Mouse (Mus musculus): ENCODE measurements around the gene Arhgap15. TPM values are rescaled to one million over a fixed set of nuclear protein-coding genes. Genes with fewer than 3 reads are reported as not detected.

Arhgap15 gene
- polyA plus RNA-seq, 1 experiment from 2014 or later = 0.88 TPM

GRCm38 (mm10) chr2:44241657-44242454 is 493.2 kb downstream of the Arhgap15 start:
- Histone ChIP-seq H3K4me2 (replicated peaks; ENCODE audit: low read depth, low read length) (no peak overlapping the region), H3K27me3 (ENCODE audit: control insufficient read depth, insufficient read depth, low read length) (no peaks in the 10 kb centered on the region), H3K4me1 (ENCODE audit: control insufficient read depth, insufficient read depth, low read length) (no peaks in the 10 kb centered on the region), H3K9me3 (ENCODE audit: control insufficient read depth, low read depth, low read length) (no peaks in the 10 kb centered on the region), H3K36me3 (ENCODE audit: control insufficient read depth, insufficient read depth, low read length) (no peaks in the 10 kb centered on the region), H3K27ac (ENCODE audit: low read length) (no peak overlapping the region), H3K4me3 (ENCODE audit: low read depth, low read length) (no peak overlapping the region), H3K9ac (replicated peaks; ENCODE audit: low read depth, low read length) (no peak overlapping the region)
- WGBS = 66% methylated on average over 7 of the region's 7 CpGs
- no peak for ATAC-seq (ENCODE audit: insufficient number of reproducible peaks, insufficient read depth, low FRiP score, low read depth)

GRCm38 (mm10) chr2:44242628-44243255 is 494.1 kb downstream of the Arhgap15 start:
- no peak overlapping the region for H3K9ac ChIP-seq (replicated peaks; ENCODE audit: low read depth, low read length)
- H3K36me3 ChIP-seq (ENCODE audit: control insufficient read depth, insufficient read depth, low read length) = no peaks in the 10 kb centered on the region
- no peaks in the 10 kb centered on the region for H3K27me3 ChIP-seq (ENCODE audit: control insufficient read depth, insufficient read depth, low read length)
- H3K9me3 ChIP-seq (ENCODE audit: control insufficient read depth, low read depth, low read length) = no peaks in the 10 kb centered on the region
- no peak overlapping the region for H3K27ac ChIP-seq (ENCODE audit: low read length)
- no peaks in the 10 kb centered on the region for H3K4me1 ChIP-seq (ENCODE audit: control insufficient read depth, insufficient read depth, low read length)
- WGBS = 81% methylated on average over 15 of the region's 15 CpGs
- no peak overlapping the region for H3K4me3 ChIP-seq (ENCODE audit: low read depth, low read length)
- H3K4me2 ChIP-seq (replicated peaks; ENCODE audit: low read depth, low read length) = no peak overlapping the region
- ATAC-seq (ENCODE audit: insufficient number of reproducible peaks, insufficient read depth, low FRiP score, low read depth) = no peak

- Histone ChIP-seq H3K4me1 (ENCODE audit: control insufficient read depth, insufficient read depth, low read length) (no peaks in the 10 kb centered on the region), H3K27ac (ENCODE audit: low read length) (no peak overlapping the region), H3K4me2 (replicated peaks; ENCODE audit: low read depth, low read length) (no peak overlapping the region), H3K27me3 (ENCODE audit: control insufficient read depth, insufficient read depth, low read length) (no peaks in the 10 kb centered on the region), H3K9me3 (ENCODE audit: control insufficient read depth, low read depth, low read length) (no peaks in the 10 kb centered on the region), H3K4me3 (ENCODE audit: low read depth, low read length) (no peak overlapping the region), H3K9ac (replicated peaks; ENCODE audit: low read depth, low read length) (no peak overlapping the region), H3K36me3 (ENCODE audit: control insufficient read depth, insufficient read depth, low read length) (no peaks in the 10 kb centered on the region)
- WGBS = 85% methylated on average over 4 of the region's 4 CpGs
- no peak for ATAC-seq (ENCODE audit: insufficient number of reproducible peaks, insufficient read depth, low FRiP score, low read depth)
These were observed 506.7 kb downstream of the Arhgap15 start for GRCm38 (mm10) chr2:44255343-44255742.

- Histone ChIP-seq H3K27me3 (ENCODE audit: control insufficient read depth, insufficient read depth, low read length) (no peaks in the 10 kb centered on the region), H3K4me2 (replicated peaks; ENCODE audit: low read depth, low read length) (no peak overlapping the region), H3K9me3 (ENCODE audit: control insufficient read depth, low read depth, low read length) (no peaks in the 10 kb centered on the region), H3K27ac (ENCODE audit: low read length) (no peak overlapping the region), H3K36me3 (ENCODE audit: control insufficient read depth, insufficient read depth, low read length) (no peaks in the 10 kb centered on the region), H3K4me1 (ENCODE audit: control insufficient read depth, insufficient read depth, low read length) (no peaks in the 10 kb centered on the region), H3K4me3 (ENCODE audit: low read depth, low read length) (no peak overlapping the region), H3K9ac (replicated peaks; ENCODE audit: low read depth, low read length) (no peak overlapping the region)
- WGBS = 77% methylated on average over 2 of the region's 2 CpGs
- no peak for ATAC-seq (ENCODE audit: insufficient number of reproducible peaks, insufficient read depth, low FRiP score, low read depth)
These were observed 509.3 kb downstream of the Arhgap15 start for GRCm38 (mm10) chr2:44257946-44258345.

GRCm38 (mm10) chr2:44271455-44272346 is 523.1 kb downstream of the Arhgap15 start:
- H3K9me3 ChIP-seq (ENCODE audit: control insufficient read depth, low read depth, low read length) = no peaks in the 10 kb centered on the region
- H3K27ac ChIP-seq (ENCODE audit: low read length) = peak overlapping the region; percentile 91; the same call in 1 of the 2 replicates
- no peak overlapping the region for H3K4me3 ChIP-seq (ENCODE audit: low read depth, low read length)
- 0 out of 2 replicates have a peak overlapping the region, but pooled peaks have one; percentile 10 for H3K4me2 ChIP-seq (replicated peaks; ENCODE audit: low read depth, low read length)
- H3K9ac ChIP-seq (replicated peaks; ENCODE audit: low read depth, low read length) = no peak overlapping the region
- 34% methylated on average over 17 of the region's 17 CpGs for WGBS
- H3K36me3 ChIP-seq (ENCODE audit: control insufficient read depth, insufficient read depth, low read length) = no peaks in the 10 kb centered on the region
- no peaks in the 10 kb centered on the region for H3K27me3 ChIP-seq (ENCODE audit: control insufficient read depth, insufficient read depth, low read length)
- peak; percentile 63; the same call in 1 of the 2 replicates for ATAC-seq (ENCODE audit: insufficient number of reproducible peaks, insufficient read depth, low FRiP score, low read depth)
- peaks cover 5% of the 10 kb centered on the region; the same call in 1 of the 2 replicates for H3K4me1 ChIP-seq (ENCODE audit: control insufficient read depth, insufficient read depth, low read length)

GRCm38 (mm10) chr2:44272606-44273005 is 524.0 kb downstream of the Arhgap15 start:
- Histone ChIP-seq H3K9me3 (ENCODE audit: control insufficient read depth, low read depth, low read length) (no peaks in the 10 kb centered on the region), H3K27ac (ENCODE audit: low read length) (peak overlapping the region; percentile 91; the same call in 1 of the 2 replicates), H3K4me2 (replicated peaks; ENCODE audit: low read depth, low read length) (no peak overlapping the region), H3K4me3 (ENCODE audit: low read depth, low read length) (no peak overlapping the region), H3K27me3 (ENCODE audit: control insufficient read depth, insufficient read depth, low read length) (no peaks in the 10 kb centered on the region), H3K9ac (replicated peaks; ENCODE audit: low read depth, low read length) (no peak overlapping the region), H3K4me1 (ENCODE audit: control insufficient read depth, insufficient read depth, low read length) (peaks cover 5% of the 10 kb centered on the region; the same call in 1 of the 2 replicates), H3K36me3 (ENCODE audit: control insufficient read depth, insufficient read depth, low read length) (no peaks in the 10 kb centered on the region)
- WGBS = 69% methylated on average over 13 of the region's 13 CpGs
- ATAC-seq (ENCODE audit: insufficient number of reproducible peaks, insufficient read depth, low FRiP score, low read depth) = no peak

GRCm38 (mm10) chr2:44274425-44274824 is 525.8 kb downstream of the Arhgap15 start:
- 88% methylated on average over 3 of the region's 3 CpGs for WGBS
- Histone ChIP-seq H3K27me3 (ENCODE audit: control insufficient read depth, insufficient read depth, low read length) (no peaks in the 10 kb centered on the region), H3K36me3 (ENCODE audit: control insufficient read depth, insufficient read depth, low read length) (no peaks in the 10 kb centered on the region), H3K4me3 (ENCODE audit: low read depth, low read length) (no peak overlapping the region), H3K27ac (ENCODE audit: low read length) (peak overlapping the region; percentile 40; the same call in 1 of the 2 replicates), H3K9me3 (ENCODE audit: control insufficient read depth, low read depth, low read length) (no peaks in the 10 kb centered on the region), H3K4me2 (replicated peaks; ENCODE audit: low read depth, low read length) (no peak overlapping the region), H3K9ac (replicated peaks; ENCODE audit: low read depth, low read length) (no peak overlapping the region), H3K4me1 (ENCODE audit: control insufficient read depth, insufficient read depth, low read length) (peaks cover 5% of the 10 kb centered on the region; the same call in 1 of the 2 replicates)
- no peak for ATAC-seq (ENCODE audit: insufficient number of reproducible peaks, insufficient read depth, low FRiP score, low read depth)

GRCm38 (mm10) chr2:44286181-44286719 is 537.6 kb downstream of the Arhgap15 start:
- no peak overlapping the region for H3K9ac ChIP-seq (replicated peaks; ENCODE audit: low read depth, low read length)
- H3K4me1 ChIP-seq (ENCODE audit: control insufficient read depth, insufficient read depth, low read length) = no peaks in the 10 kb centered on the region
- H3K4me2 ChIP-seq (replicated peaks; ENCODE audit: low read depth, low read length) = no peak overlapping the region
- no peak for ATAC-seq (ENCODE audit: insufficient number of reproducible peaks, insufficient read depth, low FRiP score, low read depth)
- no peaks in the 10 kb centered on the region for H3K27me3 ChIP-seq (ENCODE audit: control insufficient read depth, insufficient read depth, low read length)
- WGBS = 79% methylated on average over 4 of the region's 4 CpGs
- no peak overlapping the region for H3K4me3 ChIP-seq (ENCODE audit: low read depth, low read length)
- H3K36me3 ChIP-seq (ENCODE audit: control insufficient read depth, insufficient read depth, low read length) = no peaks in the 10 kb centered on the region
- H3K9me3 ChIP-seq (ENCODE audit: control insufficient read depth, low read depth, low read length) = no peaks in the 10 kb centered on the region
- H3K27ac ChIP-seq (ENCODE audit: low read length) = no peak overlapping the region
